Mouse (Mus musculus) kidney, embryonic 14.5 days (tissue): ENCODE data around the gene Arhgap18. TPM values are rescaled to one million over a fixed set of nuclear protein-coding genes. Genes with fewer than 3 reads are reported as not detected.
"Not testable (repeated sequence)": the region's sequence is repeated elsewhere in the genome, so short reads cannot be mapped to it uniquely, and the experiment has no call there.

Experiments
- ATAC-seq: fragments of 200-750 bp; cut with Nextera tagmentation; 2 replicates; pipeline ENCODE4 v1.8.0; 2017; ENCODE audit warnings: moderate number of reproducible peaks, mild to moderate bottlenecking, moderate TSS enrichment, moderate library complexity; ENCODE audit not compliant: low FRiP score, low TSS enrichment
- H3K27ac ChIP-seq: fragments of 300-500 bp; sonication (generic); 2 replicates; pipeline ENCODE4 v1.5.1; 2014; ENCODE audit warnings: low read depth, mild to moderate bottlenecking, low read length, moderate library complexity, mixed read lengths
- H3K27me3 ChIP-seq: fragments of 300-500 bp; sonication (generic); 2 replicates; pipeline ENCODE4 v1.6.1; 2014; ENCODE audit warnings: mild to moderate bottlenecking, low read length; ENCODE audit not compliant: control insufficient read depth, insufficient read depth
- H3K36me3 ChIP-seq: fragments of 300-500 bp; sonication (generic); 2 replicates; pipeline ENCODE4 v1.6.1; 2014; ENCODE audit warnings: low read length, mixed read lengths; ENCODE audit not compliant: control insufficient read depth, insufficient read depth
- H3K4me1 ChIP-seq: fragments of 300-500 bp; sonication (generic); 2 replicates; pipeline ENCODE4 v1.6.1; 2014; ENCODE audit warnings: low read length, mixed read lengths; ENCODE audit not compliant: control insufficient read depth, insufficient read depth
- H3K4me2 ChIP-seq: fragments of 300-500 bp; sonication (generic); replicated peaks from 2 replicates; pipeline ENCODE4 v1.6.1; 2014; ENCODE audit warnings: low read depth, mild to moderate bottlenecking, low read length
- H3K4me3 ChIP-seq: fragments of 300-500 bp; sonication (generic); 2 replicates; pipeline ENCODE4 v1.5.1; 2014; ENCODE audit warnings: mild to moderate bottlenecking, low read length
- H3K9ac ChIP-seq: fragments of 300-500 bp; sonication (generic); 2 replicates; pipeline ENCODE4 v1.6.1; 2014; ENCODE audit warnings: low read depth, mild to moderate bottlenecking, low read length, moderate library complexity
- H3K9me3 ChIP-seq: fragments of 300-500 bp; sonication (generic); 2 replicates; pipeline ENCODE4 v1.6.1; 2016; ENCODE audit warnings: low read length; ENCODE audit not compliant: control insufficient read depth
- WGBS: fragments of 180-500 bp; shearing (Covaris S2); extraction: QIAGEN DNeasy Blood & Tissue Kit; methylation state at CpG from one replicate; pipeline ENCODE4 v1.1.7; 2014; 5-methylcytosine and 5-hydroxymethylcytosine counted together
- polyA plus RNA-seq: library from polyadenylated mRNA; unstranded; fragments of >200 nt; fragmentation: Nextera tagmentation; extraction: Ambion mirVana; gene quantifications from 2 replicates; pipeline ENCODE4 v1.2.1, GENCODE M21; 2014

The Arhgap18 gene
- polyA plus RNA-seq, 1 experiment from 2014 or later: 44.1 TPM

GRCm38 (mm10) chr10:26920383-26920979 is 167.3 kb downstream of the Arhgap18 start:
- H3K9ac ChIP-seq: no peak overlapping the region
- no peak overlapping the region for H3K27ac ChIP-seq
- H3K9me3 ChIP-seq: no peaks in the 10 kb centered on the region
- no peaks in the 10 kb centered on the region for H3K4me1 ChIP-seq
- no peaks in the 10 kb centered on the region for H3K36me3 ChIP-seq
- ATAC-seq: no peak
- 64% methylated on average over 8 of the region's 8 CpGs for WGBS
- no peak overlapping the region for H3K4me3 ChIP-seq
- no peak overlapping the region for H3K4me2 ChIP-seq
- no peaks in the 10 kb centered on the region for H3K27me3 ChIP-seq

GRCm38 (mm10) chr10:26936056-26936455 is 182.8 kb downstream of the Arhgap18 start:
- H3K4me3 ChIP-seq, H3K36me3 ChIP-seq, H3K4me1 ChIP-seq, H3K9ac ChIP-seq, ATAC-seq, H3K27ac ChIP-seq, H3K4me2 ChIP-seq, H3K9me3 ChIP-seq, H3K27me3 ChIP-seq: not testable (repeated sequence)
- WGBS: 89% methylated on average over 6 of the region's 6 CpGs

DNA sequence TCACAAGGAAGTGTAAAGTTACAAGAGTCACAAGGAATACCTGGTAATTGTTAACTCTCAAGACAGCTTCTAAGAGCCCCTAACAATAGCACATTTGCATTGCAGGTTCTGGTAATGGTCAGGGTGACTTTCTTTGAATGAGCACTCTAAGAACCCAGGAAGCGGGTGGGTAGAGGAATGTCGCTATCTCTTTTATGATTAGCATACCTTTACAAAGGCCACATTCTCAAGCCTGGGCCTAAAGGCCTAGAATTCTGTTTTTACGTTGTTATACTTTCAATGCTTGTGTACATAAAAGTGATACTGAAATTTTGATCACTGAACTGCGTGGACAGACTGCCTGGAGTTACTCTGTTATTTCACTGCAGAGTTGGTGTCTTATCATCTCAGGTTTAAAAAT is 185.2 kb downstream of the Arhgap18 start:
- not testable (repeated sequence) for H3K4me2 ChIP-seq, H3K27ac ChIP-seq, H3K27me3 ChIP-seq, ATAC-seq, H3K4me3 ChIP-seq, H3K4me1 ChIP-seq, H3K9ac ChIP-seq, H3K9me3 ChIP-seq, H3K36me3 ChIP-seq
- 84% methylated on average over 4 of the region's 4 CpGs for WGBS

DNA sequence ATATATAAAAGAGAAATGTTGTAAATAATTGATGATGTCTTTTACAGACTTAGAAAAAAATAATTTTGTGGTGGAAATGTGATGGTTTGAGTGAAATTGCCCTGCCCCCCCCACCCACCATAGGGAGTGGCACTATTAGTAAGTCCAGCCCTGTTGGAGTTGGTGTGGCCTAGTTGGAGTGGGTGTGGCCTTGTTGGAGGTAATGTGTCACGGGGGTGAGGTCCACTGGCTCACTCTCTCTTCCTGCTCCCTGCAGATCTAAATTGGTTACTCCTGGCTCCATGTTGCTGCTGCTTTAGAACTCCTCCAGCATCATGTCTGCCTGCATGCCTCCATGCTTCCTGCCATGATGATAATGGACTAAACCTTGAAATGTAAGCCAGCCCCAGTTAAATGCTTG is 186.3 kb downstream of the Arhgap18 start:
- H3K27ac ChIP-seq: no peak overlapping the region
- H3K27me3 ChIP-seq: no peaks in the 10 kb centered on the region
- H3K9me3 ChIP-seq: no peaks in the 10 kb centered on the region
- H3K36me3 ChIP-seq: no peaks in the 10 kb centered on the region
- no peak for ATAC-seq
- 80% methylated on average over 1 of the region's 1 CpGs for WGBS
- no peaks in the 10 kb centered on the region for H3K4me1 ChIP-seq
- H3K4me3 ChIP-seq: no peak overlapping the region
- no peak overlapping the region for H3K4me2 ChIP-seq
- H3K9ac ChIP-seq: no peak overlapping the region

GRCm38 (mm10) chr10:26948331-26948730 is 195.1 kb downstream of the Arhgap18 start:
- Histone ChIP-seq H3K4me1 (no peaks in the 10 kb centered on the region), H3K4me2 (no peak overlapping the region), H3K27me3 (no peaks in the 10 kb centered on the region), H3K9me3 (no peaks in the 10 kb centered on the region), H3K27ac (no peak overlapping the region), H3K36me3 (no peaks in the 10 kb centered on the region), H3K9ac (no peak overlapping the region), H3K4me3 (no peak overlapping the region)
- ATAC-seq: no peak
- 83% methylated on average over 2 of the region's 2 CpGs for WGBS

GRCm38 (mm10) chr10:26949667-26950066 is 196.4 kb downstream of the Arhgap18 start:
- Histone ChIP-seq H3K9me3 (no peaks in the 10 kb centered on the region), H3K27ac (no peak overlapping the region), H3K36me3 (no peaks in the 10 kb centered on the region), H3K4me1 (no peaks in the 10 kb centered on the region), H3K4me2 (no peak overlapping the region), H3K27me3 (no peaks in the 10 kb centered on the region), H3K9ac (no peak overlapping the region), H3K4me3 (no peak overlapping the region)
- WGBS: 78% methylated on average over 8 of the region's 8 CpGs
- no peak for ATAC-seq

DNA sequence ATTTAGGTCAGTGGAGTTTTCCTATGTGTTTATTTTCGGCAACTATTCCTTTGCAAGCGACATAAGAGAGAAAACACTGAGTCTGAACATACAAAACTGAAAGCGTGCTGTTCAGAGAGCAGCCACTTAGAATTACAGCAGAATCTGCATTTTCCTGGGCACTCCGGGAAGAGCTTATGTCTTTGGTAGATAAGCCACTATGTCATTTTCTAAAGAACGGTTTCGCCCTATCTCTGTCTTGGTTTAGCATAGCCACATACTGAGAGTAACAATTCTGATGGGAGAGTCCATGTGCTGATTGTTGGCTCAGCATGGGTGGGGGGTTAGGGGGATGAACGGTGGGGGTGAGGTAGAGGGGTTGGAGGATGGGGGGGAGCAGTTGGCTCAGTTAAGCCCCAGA is 197.2 kb downstream of the Arhgap18 start:
- no peak overlapping the region for H3K9ac ChIP-seq
- H3K36me3 ChIP-seq: no peaks in the 10 kb centered on the region
- H3K9me3 ChIP-seq: no peaks in the 10 kb centered on the region
- no peaks in the 10 kb centered on the region for H3K4me1 ChIP-seq
- no peak overlapping the region for H3K4me2 ChIP-seq
- no peak overlapping the region for H3K27ac ChIP-seq
- no peak for ATAC-seq
- 86% methylated on average over 7 of the region's 7 CpGs for WGBS
- no peak overlapping the region for H3K4me3 ChIP-seq
- no peaks in the 10 kb centered on the region for H3K27me3 ChIP-seq

GRCm38 (mm10) chr10:26958513-26958912 is 205.3 kb downstream of the Arhgap18 start:
- no peak overlapping the region for H3K4me3 ChIP-seq
- H3K4me1 ChIP-seq: no peaks in the 10 kb centered on the region
- no peak for ATAC-seq
- no peak overlapping the region for H3K9ac ChIP-seq
- H3K27ac ChIP-seq: no peak overlapping the region
- no peaks in the 10 kb centered on the region for H3K9me3 ChIP-seq
- WGBS: 84% methylated on average over 3 of the region's 3 CpGs
- no peak overlapping the region for H3K4me2 ChIP-seq
- H3K36me3 ChIP-seq: no peaks in the 10 kb centered on the region
- no peaks in the 10 kb centered on the region for H3K27me3 ChIP-seq
